Mouse (Mus musculus) thymus, adult 2 months (tissue): ENCODE results near the gene Fam227a. TPM values are rescaled to one million over a fixed set of nuclear protein-coding genes. Genes with fewer than 3 reads are reported as not detected.
A peak's percentile ranks its signal among the peaks of the same experiment; 100 is the strongest.

Experiments
- DNase-seq: peaks from one replicate; pipeline ENCODE4 v3.0.0; 2021
- H3K27ac ChIP-seq: fragments of 200-500 bp; 2 replicates; pipeline ENCODE4 v1.5.1; 2012; ENCODE audit warnings: low read length, control low read depth; ENCODE audit not compliant: control insufficient read depth, insufficient read depth
- H3K27me3 ChIP-seq: fragments of 200-500 bp; 2 replicates; pipeline ENCODE4 v1.6.1; 2012; ENCODE audit warnings: mild to moderate bottlenecking, low read length, moderate library complexity, mixed read lengths; ENCODE audit not compliant: control insufficient read depth, insufficient read depth
- H3K36me3 ChIP-seq: fragments of 200-500 bp; 2 replicates; pipeline ENCODE4 v1.6.1; 2012; ENCODE audit warnings: mild to moderate bottlenecking, low read length, moderate library complexity; ENCODE audit not compliant: control insufficient read depth, insufficient read depth
- H3K4me1 ChIP-seq: fragments of 200-500 bp; replicated peaks from 2 replicates; pipeline ENCODE4 v1.6.1; 2012; ENCODE audit warnings: low read length; ENCODE audit not compliant: control insufficient read depth, insufficient read depth
- H3K4me3 ChIP-seq: fragments of 200-500 bp; 2 replicates; pipeline ENCODE4 v1.5.1; 2012; ENCODE audit warnings: mild to moderate bottlenecking, low read length, control low read depth, moderate library complexity; ENCODE audit not compliant: control insufficient read depth, insufficient read depth
- CTCF ChIP-seq: fragments of 200-500 bp; IDR thresholded peaks from 2 replicates; pipeline ENCODE4 v1.5.1; 2012; ENCODE audit warnings: mild to moderate bottlenecking, control low read depth, low read length, moderate library complexity, borderline replicate concordance; ENCODE audit not compliant: control insufficient read depth, poor library complexity, insufficient read depth; ENCODE audit errors: extremely low read depth
- POLR2A ChIP-seq: fragments of 200-500 bp; IDR thresholded peaks from 2 replicates; pipeline ENCODE4 v1.6.1; 2012; ENCODE audit warnings: mild to moderate bottlenecking, low read length, control low read depth, moderate library complexity; ENCODE audit not compliant: control insufficient read depth, poor library complexity, insufficient read depth; ENCODE audit errors: extremely low read depth
- WGBS: fragments of 180-500 bp; shearing (Covaris S2); methylation state at CpG from one replicate; pipeline ENCODE4 v1.1.7; 2018; 5-methylcytosine and 5-hydroxymethylcytosine counted together
- polyA plus RNA-seq: library from polyadenylated mRNA; depleted of rRNA; stranded (reverse); fragments of >200 nt; gene quantifications from 2 replicates; pipeline ENCODE4 v1.2.3, GENCODE M21; 2012; rRNA removed

The Fam227a gene
- polyA plus RNA-seq, result 1.0 and 1.2 TPM in 2 replicates

- Histone ChIP-seq H3K36me3 (no peaks in the 10 kb centered on the region), H3K27me3 (no peaks in the 10 kb centered on the region), H3K4me3 (peak within 1 kb of the TSS; percentile 85), H3K27ac (peak within 1 kb of the TSS; percentile 66; the same call in 1 of the 2 replicates), H3K4me1 (peaks cover 10% of the 10 kb centered on the region)
- TF ChIP-seq CTCF, result 0 out of 2 replicates have a peak, but pooled peaks have one; percentile 44
- TF ChIP-seq POLR2A, result peak; percentile 77
- peak; percentile 92 for DNase-seq
- under 1% methylated on average over 55 of the region's 55 CpGs for WGBS
Measured at GRCm38 (mm10) chr15:79658531-79659375, at the start of gene Fam227a, which contains the start of gene Cby1. Gene Fam227a, minus strand, starts transcription at chr15:79658956. Gene Cby1, plus strand, starts transcription at chr15:79659199.

- 93% methylated on average over 5 of the region's 5 CpGs for WGBS
Measured at GRCm38 (mm10) chr15:79708229-79708822, 49.6 kb upstream of the Fam227a start.

GRCm38 (mm10) chr15:79706603-79707214 is 48.0 kb upstream of the Fam227a start:
- Histone ChIP-seq H3K4me3 (no peak overlapping the region), H3K36me3 (peaks cover 48% of the 10 kb centered on the region), H3K27me3 (no peaks in the 10 kb centered on the region), H3K4me1 (no peaks in the 10 kb centered on the region), H3K27ac (no peak overlapping the region)
- TF ChIP-seq CTCF, result no peak
- no peak for TF ChIP-seq POLR2A
- WGBS, result 96% methylated on average over 17 of the region's 17 CpGs
- no peak for DNase-seq

More at GRCm38 (mm10) chr15:79708229-79708822, 49.6 kb upstream of the Fam227a start:
- Histone ChIP-seq H3K36me3 (peaks cover 63% of the 10 kb centered on the region), H3K4me3 (no peak overlapping the region), H3K27me3 (no peaks in the 10 kb centered on the region), H3K27ac (no peak overlapping the region), H3K4me1 (no peaks in the 10 kb centered on the region)
- peak; percentile 23 for DNase-seq
- TF ChIP-seq POLR2A (no peak), CTCF (no peak)

DNA sequence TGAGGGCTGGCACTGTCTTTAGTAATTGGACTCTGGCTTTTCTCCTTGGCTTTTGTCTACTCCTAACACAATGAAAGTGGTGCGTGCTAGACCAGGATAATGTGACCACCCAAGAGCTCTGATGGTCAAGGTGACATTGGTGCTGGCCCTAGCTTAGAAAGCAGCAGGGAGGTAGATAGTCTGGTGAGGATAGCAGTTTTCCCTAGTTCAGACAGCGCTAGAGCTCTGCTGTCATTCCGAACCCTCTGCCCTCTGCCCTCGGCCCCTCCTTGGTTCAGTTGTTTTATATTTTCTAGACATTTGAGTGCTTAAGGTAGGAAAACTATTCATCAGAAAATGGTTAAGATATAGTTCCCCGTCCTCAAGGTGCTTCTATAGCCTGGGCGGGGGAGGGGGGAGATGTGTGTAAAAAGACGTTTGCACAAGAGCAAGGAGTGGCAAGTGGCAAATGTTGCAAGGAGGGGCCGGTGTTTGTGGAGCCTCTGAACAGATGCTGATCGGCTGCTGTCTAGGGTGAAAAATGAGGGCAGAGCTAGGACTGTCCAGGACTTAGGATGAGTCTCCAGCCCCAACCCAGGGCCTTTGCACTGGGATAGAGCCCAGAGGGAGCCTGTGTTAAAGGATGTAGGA is 38.9 kb upstream of the Fam227a start:
- Histone ChIP-seq H3K27ac (no peak overlapping the region), H3K4me3 (no peak overlapping the region), H3K4me1 (peaks cover 14% of the 10 kb centered on the region), H3K36me3 (no peaks in the 10 kb centered on the region; the same call in 1 of the 2 replicates), H3K27me3 (no peaks in the 10 kb centered on the region)
- WGBS, result 93% methylated on average over 9 of the region's 9 CpGs
- no peak for DNase-seq
- TF ChIP-seq POLR2A (no peak), CTCF (no peak)

- no peak overlapping the region for H3K27ac ChIP-seq
- TF ChIP-seq CTCF (no peak), POLR2A (no peak)
- peaks cover 15% of the 10 kb centered on the region for H3K4me1 ChIP-seq
Measured at GRCm38 (mm10) chr15:79697011-79697410, 38.3 kb upstream of the Fam227a start.

GRCm38 (mm10) chr15:79696508-79696907 is 37.8 kb upstream of the Fam227a start:
- no peak for TF ChIP-seq POLR2A
- TF ChIP-seq CTCF, result no peak
- Histone ChIP-seq H3K4me1 (peaks cover 19% of the 10 kb centered on the region), H3K27me3 (no peaks in the 10 kb centered on the region), H3K27ac (no peak overlapping the region), H3K36me3 (no peaks in the 10 kb centered on the region; the same call in 1 of the 2 replicates), H3K4me3 (no peak overlapping the region)
- DNase-seq, result no peak
- WGBS, result 97% methylated on average over 2 of the region's 2 CpGs

More at GRCm38 (mm10) chr15:79697011-79697410, 38.3 kb upstream of the Fam227a start:
- no peaks in the 10 kb centered on the region; the same call in 1 of the 2 replicates for H3K36me3 ChIP-seq
- no peaks in the 10 kb centered on the region for H3K27me3 ChIP-seq
- no peak overlapping the region for H3K4me3 ChIP-seq
- no peak for DNase-seq
- WGBS, result 94% methylated on average over 6 of the region's 6 CpGs
